Mouse (Mus musculus) limb, embryonic 15.5 days (tissue): ENCODE measurements around the gene Vmn2r38. TPM values are rescaled to one million over a fixed set of nuclear protein-coding genes. Genes with fewer than 3 reads are reported as not detected.
"Not testable (repeated sequence)": the region's sequence is repeated elsewhere in the genome, so short reads cannot be mapped to it uniquely, and the experiment has no call there.

Source experiments
- ATAC-seq: fragments of 200-750 bp; cut with Nextera tagmentation; 2 replicates; pipeline ENCODE4 v1.8.0; 2017; ENCODE audit warnings: low read depth, moderate TSS enrichment; ENCODE audit not compliant: insufficient number of reproducible peaks, low FRiP score, low TSS enrichment
- H3K27ac ChIP-seq: fragments of 300-500 bp; sonication (generic); 2 replicates; pipeline ENCODE4 v1.5.1; 2015; ENCODE audit warnings: moderate library complexity, mild to moderate bottlenecking, inconsistent platforms
- H3K27me3 ChIP-seq: fragments of 300-500 bp; sonication (generic); 2 replicates; pipeline ENCODE4 v1.6.1; 2015; ENCODE audit warnings: inconsistent platforms
- H3K36me3 ChIP-seq: fragments of 300-500 bp; sonication (generic); 2 replicates; pipeline ENCODE4 v1.6.1; 2015; ENCODE audit warnings: inconsistent platforms
- H3K4me1 ChIP-seq: fragments of 300-500 bp; sonication (generic); 2 replicates; pipeline ENCODE4 v1.6.1; 2015; ENCODE audit warnings: inconsistent platforms
- H3K4me2 ChIP-seq: fragments of 300-500 bp; sonication (generic); 2 replicates; pipeline ENCODE4 v1.6.1; 2015; ENCODE audit warnings: mild to moderate bottlenecking, inconsistent platforms
- H3K4me3 ChIP-seq: fragments of 300-500 bp; sonication (generic); 2 replicates; pipeline ENCODE4 v1.5.1; 2015; ENCODE audit warnings: mild to moderate bottlenecking, inconsistent platforms
- H3K9ac ChIP-seq: fragments of 300-500 bp; sonication (generic); 2 replicates; pipeline ENCODE4 v1.6.1; 2015; ENCODE audit warnings: inconsistent platforms
- H3K9me3 ChIP-seq: fragments of 300-500 bp; sonication (generic); 2 replicates; pipeline ENCODE4 v1.6.1; 2016; ENCODE audit warnings: inconsistent platforms
- WGBS: fragments of 180-500 bp; shearing (Covaris S2); methylation state at CpG from one replicate; pipeline ENCODE4 v1.1.7; 2015; 5-methylcytosine and 5-hydroxymethylcytosine counted together
- polyA plus RNA-seq: library from polyadenylated mRNA; unstranded; fragments of >200 nt; fragmentation: Nextera tagmentation; extraction: Ambion mirVana; gene quantifications from 2 replicates; pipeline ENCODE4 v1.2.1, GENCODE M21; 2015

Vmn2r38 gene
- not detected in 2 replicates for polyA plus RNA-seq

GRCm38 (mm10) chr7:9097781-9098180 is at the start of gene Vmn2r38:
Vmn2r38 (minus strand) TSS chr7:9097881.
- H3K4me2 ChIP-seq, ATAC-seq, H3K4me3 ChIP-seq, H3K36me3 ChIP-seq, H3K27ac ChIP-seq, H3K9me3 ChIP-seq, H3K4me1 ChIP-seq, H3K27me3 ChIP-seq, H3K9ac ChIP-seq: not testable (repeated sequence)

DNA sequence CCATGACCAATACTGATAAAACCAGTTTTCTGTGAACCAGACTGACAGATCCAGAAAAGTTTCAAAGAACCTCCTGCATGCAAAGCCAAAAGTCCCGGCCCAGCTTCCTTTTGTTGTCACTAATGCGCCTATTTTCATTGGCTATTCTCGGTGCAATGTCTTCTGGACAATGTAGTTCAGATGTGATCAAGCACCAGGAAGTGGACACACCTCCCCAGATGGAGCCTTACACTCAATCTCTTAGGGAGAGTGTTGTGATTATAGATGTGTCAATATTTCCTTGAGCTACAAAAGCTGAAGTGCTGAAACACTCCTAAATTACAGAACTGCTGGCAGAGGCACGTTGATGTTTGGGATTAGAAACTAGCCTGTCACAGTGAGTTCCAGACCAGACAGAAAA is 32.3 kb downstream of the Vmn2r38 start:
- 78% methylated on average over 4 of the region's 4 CpGs for WGBS
- not testable (repeated sequence) for H3K4me2 ChIP-seq, H3K36me3 ChIP-seq, H3K27me3 ChIP-seq, H3K9me3 ChIP-seq, ATAC-seq, H3K27ac ChIP-seq, H3K9ac ChIP-seq, H3K4me1 ChIP-seq, H3K4me3 ChIP-seq

DNA sequence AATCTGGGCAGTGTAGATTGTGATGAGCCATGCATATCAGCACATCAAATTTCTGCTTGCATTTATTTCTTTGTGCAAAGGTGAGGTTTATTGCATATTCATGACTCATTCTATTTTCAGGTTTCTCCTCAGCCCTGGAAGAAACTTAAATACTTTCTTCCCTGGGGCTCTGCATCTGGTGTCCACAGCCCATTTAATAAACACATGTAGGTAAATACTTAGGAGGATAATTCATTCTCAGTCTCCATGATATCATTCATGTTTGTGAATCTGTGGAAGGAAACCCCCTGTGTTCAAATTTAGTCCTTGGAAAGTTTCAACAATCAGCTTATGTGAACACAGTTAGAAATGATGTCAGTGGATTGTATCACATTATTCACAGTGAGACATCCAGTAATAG is 67.0 kb downstream of the Vmn2r38 start, which contains the start of gene Vmn2r39:
Vmn2r39 (minus strand) TSS at position 101 of the 400 bp plus-strand sequence.
- H3K4me3 ChIP-seq, H3K4me2 ChIP-seq, H3K27ac ChIP-seq, H3K4me1 ChIP-seq, H3K36me3 ChIP-seq, H3K27me3 ChIP-seq, H3K9ac ChIP-seq, ATAC-seq, H3K9me3 ChIP-seq: not testable (repeated sequence)

Other genes with a start within 250 kb of the Vmn2r38 start
- gene Vmn2r40, start 166.4 kb downstream of the Vmn2r38 start, polyA plus RNA-seq: not detected in 2 replicates
- not detected in 2 replicates for gene Vmn2r39, start 67.1 kb downstream of the Vmn2r38 start, polyA plus RNA-seq
- gene Vmn2r37, start 125.8 kb upstream of the Vmn2r38 start, polyA plus RNA-seq: not detected in 2 replicates